Mouse (Mus musculus) heart, postnatal 10 days (tissue): ENCODE results near the gene Picalm. TPM values are rescaled to one million over a fixed set of nuclear protein-coding genes. Genes with fewer than 3 reads are reported as not detected.

Source experiments
- DNase-seq, 2 experiments: peaks; one replicate each; pipeline ENCODE4 v3.0.0; 2021
- intact Hi-C: fragments of 180-260 bp; cut with DNase I; formaldehyde crosslinking; loops from one replicate; pipeline ENCODE4 v1.15.1; 2025
- total RNA-seq, 2 experiments: library from RNA; stranded (reverse); gene quantifications; 2 replicates each; pipeline ENCODE4 v1.2.3; 2021

The Picalm gene
- total RNA-seq, result 100 to 1,000 TPM; 218 to 284 TPM

DNA sequence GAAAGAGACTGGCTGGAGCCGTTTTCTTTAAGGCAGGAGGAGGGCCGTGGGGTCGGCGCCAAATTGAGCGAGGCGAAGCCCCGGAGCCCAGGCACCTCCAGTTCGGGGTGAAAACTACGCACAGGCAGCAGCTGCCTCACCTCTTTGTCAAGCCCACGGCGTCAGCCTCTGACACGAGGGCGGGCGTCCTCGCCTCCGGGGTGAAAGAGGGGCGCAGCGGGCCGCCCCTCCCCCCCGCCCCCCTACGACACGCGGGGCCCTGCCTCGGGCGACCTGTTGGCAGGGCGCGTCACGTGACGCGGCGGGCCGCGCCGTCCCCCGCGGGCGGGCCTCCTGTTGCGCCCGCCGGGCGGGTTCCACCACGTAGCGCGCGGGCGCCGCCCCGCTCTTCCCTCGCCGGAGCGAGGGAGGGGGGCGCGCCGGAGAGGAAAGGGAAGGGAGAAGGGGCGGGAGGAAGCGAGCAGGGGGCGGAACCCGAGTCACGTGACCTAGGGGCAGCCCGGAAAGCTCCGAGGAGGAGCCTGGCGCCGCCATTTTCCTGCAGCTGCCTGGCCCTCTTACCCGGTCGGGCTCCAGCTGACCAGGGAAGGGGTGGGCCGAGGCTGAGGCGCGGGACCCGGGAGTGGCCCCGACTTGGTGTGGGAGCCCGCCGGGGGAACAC, at the start of gene Picalm:
TSS of gene Picalm (plus strand) at position 482 of the 661 bp plus-strand sequence.
- intact Hi-C loops, result loop anchor here (1.0 to 2.0 kb wide), 4 partner anchors 17 to 107 kb away; no protein-coding TSS in a partner anchor
- DNase-seq, result peak; percentile 99

DNA sequence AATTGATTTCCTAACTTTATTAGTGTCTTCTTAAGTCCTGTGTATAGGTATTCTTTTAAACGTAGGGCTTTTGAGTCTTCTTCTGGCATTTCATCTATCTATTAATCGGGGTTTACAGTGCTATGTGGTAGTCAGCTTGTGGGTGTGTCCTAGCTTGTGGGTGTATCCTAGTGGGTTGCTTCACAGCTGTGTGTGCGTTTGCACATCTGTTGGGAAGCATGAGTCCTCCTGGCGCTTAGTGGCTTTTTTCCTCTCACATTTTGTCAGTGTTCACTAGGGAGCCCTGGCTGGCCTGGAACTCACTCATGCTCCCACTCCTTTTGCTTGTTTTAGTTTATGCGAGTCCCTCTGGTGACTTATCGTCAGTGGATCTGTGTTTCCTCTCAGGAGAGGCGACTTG, 46.2 kb upstream of the Picalm start:
- DNase-seq, result peak in 1 of 2 experiments; percentile 26

DNA sequence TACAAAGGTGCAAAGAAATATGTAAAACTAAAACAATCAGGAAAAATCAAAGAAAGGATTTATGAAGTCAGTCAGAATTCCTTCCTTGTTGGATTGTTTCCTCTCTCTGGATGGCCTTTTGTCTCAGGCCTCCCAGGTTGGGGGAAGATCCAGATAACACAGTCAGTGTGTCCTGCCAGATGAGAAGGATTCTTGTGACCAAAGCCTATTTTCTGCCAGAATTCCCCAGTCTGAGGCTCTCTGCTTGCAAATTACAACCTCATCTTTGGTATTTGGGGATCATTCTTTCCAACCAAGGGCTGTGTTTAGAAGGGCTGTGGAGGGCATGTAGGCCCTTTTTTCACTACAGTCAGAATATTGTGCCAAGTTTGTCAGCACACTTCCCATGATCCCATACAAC, 45.5 kb upstream of the Picalm start:
- intact Hi-C loops, result no loop called here

More for the DNA sequence above, 46.2 kb upstream of the Picalm start:
- intact Hi-C loops, result no loop called here

DNA sequence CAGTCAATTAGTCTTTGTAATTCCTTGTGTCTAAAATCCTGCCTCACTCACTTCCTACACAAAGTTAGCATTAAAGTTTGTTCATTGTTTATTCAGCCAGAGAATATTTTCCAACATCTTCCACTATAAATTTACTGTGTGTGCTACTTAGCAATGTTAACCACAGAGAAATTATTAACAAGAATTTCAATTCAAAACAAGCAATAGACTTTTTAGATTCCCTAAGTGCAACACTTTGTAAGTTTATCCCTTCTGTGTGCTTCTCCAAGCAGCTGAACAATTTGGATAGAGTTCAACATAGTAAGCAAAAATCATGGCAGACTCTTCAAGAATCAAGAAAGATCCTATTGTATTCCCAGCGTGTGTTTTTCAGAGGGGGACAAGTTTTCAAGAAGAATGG, 44.3 kb upstream of the Picalm start:
- DNase-seq, result no peak
- intact Hi-C loops, result no loop called here

More for the DNA sequence above, 45.5 kb upstream of the Picalm start:
- DNase-seq, result peak; percentile 25

DNA sequence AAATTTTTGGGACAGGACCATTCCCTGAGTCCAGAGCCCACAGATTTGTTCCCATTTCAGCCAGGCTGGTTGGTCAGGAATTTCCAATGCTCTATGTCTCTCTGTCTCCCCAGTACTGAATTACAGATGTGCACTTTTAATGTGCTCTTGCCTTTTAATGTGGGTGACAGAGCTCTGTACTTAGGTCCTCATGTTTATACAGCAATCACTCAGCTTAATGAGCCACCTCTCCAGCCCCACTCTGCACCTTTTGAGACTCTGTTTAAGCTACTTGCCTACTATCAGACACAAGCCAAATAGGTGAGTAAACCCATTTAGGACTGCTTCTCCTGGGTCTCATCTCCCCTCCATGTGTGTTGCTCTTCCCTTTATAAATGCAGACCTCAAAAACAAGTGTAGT, 43.2 kb upstream of the Picalm start:
- DNase-seq, result no peak
- intact Hi-C loops, result no loop called here

DNA sequence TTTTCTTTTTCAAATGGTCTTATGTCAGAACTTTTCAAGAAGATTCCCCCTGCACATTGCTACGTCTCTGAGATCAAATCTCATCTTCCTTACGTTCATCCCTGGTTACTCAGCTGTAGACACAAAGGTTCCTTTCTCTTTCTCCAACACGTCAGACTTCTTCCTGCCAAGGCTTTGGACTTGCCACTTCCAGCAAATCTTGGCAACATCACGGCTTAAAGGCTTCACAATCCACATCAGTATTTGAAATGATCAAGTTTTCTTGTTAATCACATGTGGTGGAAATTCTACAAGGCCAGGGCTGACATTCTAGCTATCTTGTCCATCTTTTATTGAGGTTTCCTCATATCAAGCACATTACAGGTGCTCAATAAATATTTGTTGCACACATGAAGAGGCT, 39.0 kb upstream of the Picalm start:
- DNase-seq, result peak; percentile 26 to 30
- intact Hi-C loops, result no loop called here

DNA sequence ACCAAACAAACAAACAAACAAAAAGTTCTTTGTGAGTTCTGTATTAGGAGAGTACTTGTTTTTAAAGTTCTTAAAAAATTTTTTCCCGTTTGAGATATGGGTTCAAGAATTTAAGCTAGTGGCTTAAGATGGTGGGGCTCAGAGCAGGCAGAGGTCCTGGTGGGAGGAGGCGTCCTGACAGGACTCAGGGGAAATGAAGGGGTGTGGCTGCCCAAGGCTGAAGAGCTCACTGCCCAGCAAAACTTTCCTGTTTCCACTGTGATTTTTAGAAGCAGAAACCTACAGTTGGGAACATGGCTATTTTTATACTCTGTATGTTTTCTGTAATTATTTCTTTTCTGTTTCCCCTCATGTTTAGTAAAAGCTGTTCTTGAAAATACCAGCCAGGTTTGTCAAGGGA, 38.3 kb upstream of the Picalm start:
- DNase-seq, result peak; percentile 38 to 39
- intact Hi-C loops, result no loop called here

DNA sequence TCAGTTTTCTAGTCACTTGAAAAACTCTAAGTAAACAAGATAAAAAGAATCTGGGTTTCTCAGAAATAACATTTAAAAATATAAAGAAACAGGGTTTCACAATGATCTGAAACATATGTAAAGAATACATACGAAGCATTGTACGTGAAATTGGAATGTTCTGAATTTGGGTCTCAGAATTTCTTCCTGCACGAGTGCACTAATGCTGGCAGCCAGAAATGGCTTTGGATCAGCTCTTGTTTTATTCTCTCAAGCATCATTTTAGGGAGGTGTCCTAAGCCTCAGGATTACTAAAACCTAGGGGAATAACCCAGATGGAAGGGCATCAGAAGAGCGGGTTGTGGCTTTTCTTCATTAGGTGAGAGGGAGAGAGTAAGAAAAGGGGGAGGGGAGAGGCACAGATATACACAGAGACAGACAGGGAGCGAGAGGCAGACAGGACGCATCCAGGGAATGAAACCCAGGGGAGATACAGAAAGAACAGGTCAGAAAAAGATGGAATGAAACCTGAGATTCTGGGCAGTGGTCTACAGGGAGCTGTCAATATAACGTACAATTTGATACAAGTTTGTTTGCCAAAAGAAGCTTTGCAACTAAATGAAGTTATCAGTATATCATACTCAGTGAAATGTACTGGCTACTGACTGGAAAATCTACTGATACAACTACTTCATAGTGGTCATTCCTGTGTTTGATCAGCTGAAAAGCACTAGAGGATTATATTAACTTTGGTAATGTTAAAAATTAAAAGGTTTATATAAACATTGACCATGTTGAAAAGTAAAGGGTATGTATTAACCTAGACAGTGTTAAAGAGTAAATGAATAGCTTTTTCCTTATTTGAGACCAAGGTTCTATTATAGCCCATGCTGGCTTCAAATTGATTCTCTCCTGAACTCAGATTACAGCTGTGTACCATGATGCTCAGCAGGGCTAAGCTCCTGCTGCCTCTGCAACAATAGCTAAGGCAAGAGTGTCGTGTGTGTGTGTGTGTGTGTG, 37.3 kb upstream of the Picalm start:
- intact Hi-C loops, result no loop called here
- DNase-seq, result no peak

DNA sequence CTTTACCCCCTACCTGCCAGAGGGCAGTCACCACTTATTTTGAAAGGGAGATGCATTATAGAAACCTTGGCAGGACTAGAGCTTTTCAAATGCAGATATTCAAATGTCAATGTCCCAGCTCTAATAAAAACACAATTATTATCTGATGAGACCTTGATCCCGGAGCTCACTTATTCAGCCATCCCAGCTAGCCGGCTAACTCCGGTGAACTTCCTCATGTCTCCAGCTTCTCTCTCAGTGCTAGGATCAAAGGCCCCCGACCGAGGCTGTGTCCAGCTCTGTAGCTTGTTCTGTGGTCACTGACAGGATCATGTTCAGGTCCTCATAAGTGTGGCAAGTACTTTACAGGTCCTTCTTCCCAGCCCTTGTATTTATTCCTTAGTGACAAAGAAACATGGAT, 34.9 kb upstream of the Picalm start:
- intact Hi-C loops, result no loop called here

DNA sequence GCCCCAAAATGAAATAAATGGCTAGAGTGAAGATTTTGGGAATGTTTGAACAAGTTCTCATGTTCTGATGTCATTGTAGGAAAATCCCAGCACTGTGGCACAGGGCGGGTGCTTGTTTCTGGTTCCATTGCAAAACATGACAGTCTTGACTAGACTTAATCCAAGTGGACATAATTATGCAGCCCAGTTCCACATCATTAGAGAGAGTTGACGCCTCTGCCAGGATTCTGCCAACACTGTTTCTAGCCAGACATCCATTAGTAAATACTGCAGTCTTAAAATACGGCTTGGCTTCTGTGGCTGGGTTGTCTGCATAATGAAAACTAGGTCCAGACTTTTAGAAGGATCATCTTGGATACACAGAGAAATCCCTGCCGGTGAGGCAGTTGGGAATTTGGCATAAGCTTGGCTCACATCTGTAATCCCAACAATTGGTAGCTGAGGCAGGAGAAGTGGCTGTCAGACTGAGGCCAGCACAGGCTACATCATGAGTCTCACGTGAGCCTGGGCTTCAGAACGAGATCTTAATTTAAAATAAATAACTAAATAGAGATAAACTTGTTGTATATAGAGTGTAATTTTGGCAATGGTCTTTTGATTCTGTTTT, 34.1 kb upstream of the Picalm start:
- intact Hi-C loops, result no loop called here
- peak; percentile 21 to 37 for DNase-seq

More for the DNA sequence above, 34.9 kb upstream of the Picalm start:
- DNase-seq, result no peak

DNA sequence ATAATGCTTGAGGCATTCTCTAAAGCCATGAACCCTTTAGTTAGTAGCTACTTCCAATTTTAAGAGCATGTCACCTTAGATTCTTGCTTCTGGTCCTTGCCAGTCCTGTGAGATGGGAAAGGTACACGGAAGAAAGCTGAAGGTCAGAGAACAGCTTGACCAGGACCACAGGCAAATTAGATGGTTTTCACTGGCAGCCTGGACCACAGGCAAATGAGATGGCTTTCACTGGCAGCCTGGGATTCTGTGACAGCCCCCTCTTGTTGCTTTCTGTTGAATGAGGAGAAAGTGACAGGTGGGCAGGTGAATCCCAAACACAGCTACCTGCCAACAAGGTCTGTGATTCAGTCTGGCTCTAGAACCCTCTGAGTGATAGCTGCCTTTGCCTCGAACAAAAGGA, 33.4 kb upstream of the Picalm start:
- intact Hi-C loops, result no loop called here
- DNase-seq, result no peak

DNA sequence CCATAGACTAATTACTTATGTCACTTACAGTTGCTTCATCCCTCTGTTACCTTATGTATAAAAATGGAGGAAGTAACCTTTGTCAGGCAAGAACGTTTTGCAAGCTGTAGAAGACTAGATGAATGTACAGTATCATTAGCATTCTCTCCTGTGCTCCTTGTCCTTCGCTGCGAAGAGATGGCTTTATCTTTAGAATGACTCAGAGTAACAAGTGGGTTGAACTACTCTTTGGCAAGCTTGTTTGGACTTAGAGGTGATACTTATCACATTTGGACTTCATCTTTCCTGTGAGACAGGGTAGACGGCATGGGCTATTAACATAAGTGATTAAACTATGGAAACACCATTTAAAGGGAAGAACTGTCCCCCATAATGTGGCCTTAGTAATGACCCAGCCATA, 31.8 kb upstream of the Picalm start:
- intact Hi-C loops, result no loop called here
- no peak for DNase-seq

DNA sequence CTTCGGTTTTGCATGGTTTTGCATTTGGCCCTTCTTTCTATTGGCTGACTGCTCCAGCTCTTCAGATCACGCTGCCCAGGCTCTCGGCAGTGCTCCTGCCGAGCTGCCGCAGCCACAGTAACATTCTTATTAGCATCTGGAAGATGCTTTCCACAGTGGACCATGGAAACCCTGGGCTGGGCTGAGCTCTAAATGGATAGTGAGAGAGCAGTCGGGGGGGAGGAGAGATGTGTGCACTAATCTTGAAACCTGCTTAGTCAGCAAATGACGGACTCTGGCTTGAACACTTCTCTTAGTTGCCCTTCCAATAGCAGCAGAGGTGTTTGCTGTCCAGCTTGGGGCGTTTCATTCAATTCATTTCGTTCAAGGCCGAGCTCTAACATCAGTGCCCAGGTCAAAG, 30.8 kb upstream of the Picalm start:
- intact Hi-C loops, result no loop called here
- DNase-seq, result no peak

DNA sequence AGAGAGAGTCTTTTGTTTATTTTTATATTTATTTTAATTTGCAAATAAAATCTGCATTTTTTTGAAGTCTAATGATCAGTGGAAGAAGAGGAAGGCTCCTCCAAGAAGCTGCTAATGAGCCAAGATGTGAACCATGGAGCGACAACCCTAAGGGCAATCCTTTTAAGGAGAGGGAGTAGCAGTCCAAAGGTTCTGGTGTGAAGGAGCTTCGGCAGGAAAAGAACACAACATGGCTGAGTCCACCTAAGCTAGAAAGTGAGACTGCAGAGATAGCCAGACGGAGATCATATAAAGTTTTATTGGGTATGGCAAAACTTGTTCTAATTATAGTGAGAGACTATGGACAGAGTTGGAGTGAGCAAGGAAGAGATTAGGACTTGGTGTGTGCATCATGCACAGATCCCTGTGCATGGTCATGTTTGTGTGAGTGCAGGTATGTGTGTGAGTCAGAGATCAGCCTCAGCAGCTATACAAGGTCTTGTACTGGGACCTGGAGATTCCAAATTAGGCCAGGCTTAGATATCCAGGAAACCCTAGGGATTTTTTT, 29.3 kb upstream of the Picalm start:
- intact Hi-C loops, result no loop called here
- DNase-seq, result no peak

DNA sequence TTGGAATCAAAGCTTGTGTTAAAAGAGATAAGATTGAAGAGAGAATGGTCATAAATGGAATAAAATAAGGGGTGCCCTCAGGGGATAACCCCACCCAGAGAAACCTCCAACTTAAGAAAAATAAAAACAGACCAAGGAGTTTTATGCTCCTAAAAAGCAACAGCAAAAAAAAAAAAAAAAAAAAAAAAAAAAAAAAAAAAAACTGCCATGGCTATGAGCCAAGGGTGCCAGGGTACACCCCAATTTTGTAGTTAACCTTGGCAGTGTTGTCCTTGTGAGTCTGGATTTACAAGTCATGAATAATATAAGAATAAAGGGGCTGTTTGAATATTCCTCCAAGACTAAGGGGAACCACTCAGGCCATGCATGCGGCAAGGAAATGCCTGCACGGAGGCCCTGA, 13.9 kb upstream of the Picalm start:
- no peak for DNase-seq
- intact Hi-C loops, result no loop called here

DNA sequence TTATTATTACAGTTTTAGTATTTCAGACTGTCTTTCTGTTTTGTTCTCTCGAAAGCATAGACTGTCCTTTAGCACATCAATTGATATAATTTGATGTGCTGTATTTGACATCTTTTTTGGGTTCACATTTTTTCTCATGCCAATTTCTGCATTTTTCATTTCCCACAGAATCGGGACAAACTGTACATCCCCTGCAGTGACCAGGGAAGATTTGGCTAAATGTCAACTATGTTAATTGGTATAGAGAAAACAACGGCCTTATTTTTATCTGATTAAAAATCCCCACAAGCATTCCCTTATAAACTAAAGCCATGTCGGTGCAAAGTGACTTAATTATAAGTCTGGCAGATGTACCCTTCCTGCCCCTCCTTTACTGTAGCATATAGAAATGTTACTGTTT, 9.9 kb upstream of the Picalm start:
- DNase-seq, result no peak
- intact Hi-C loops, result loop anchor here (5.0 kb wide), 1 partner anchor 43 kb away; no protein-coding TSS in a partner anchor

DNA sequence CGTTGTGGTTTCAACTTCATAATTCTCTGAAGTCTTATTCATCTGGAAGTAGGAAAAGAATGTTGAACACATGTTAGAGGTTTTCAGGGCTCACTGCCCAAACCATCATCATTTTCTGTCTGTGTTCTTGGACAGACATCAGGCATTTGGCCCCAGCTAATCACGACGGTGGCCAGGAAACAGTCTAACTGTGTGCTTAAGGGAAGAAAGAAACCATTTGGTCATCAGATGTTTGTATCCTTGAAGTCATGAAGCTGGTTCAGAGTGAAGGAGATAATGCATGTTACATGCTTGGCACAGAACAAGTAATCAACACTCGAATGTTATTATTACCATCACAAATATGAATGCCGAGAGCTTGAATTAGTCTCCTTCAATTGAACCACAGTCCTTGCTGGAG, 5.0 kb upstream of the Picalm start:
- intact Hi-C loops, result loop anchor here (5.0 kb wide), 1 partner anchor 48 kb away; no protein-coding TSS in a partner anchor
- DNase-seq, result peak; percentile 85 to 86

DNA sequence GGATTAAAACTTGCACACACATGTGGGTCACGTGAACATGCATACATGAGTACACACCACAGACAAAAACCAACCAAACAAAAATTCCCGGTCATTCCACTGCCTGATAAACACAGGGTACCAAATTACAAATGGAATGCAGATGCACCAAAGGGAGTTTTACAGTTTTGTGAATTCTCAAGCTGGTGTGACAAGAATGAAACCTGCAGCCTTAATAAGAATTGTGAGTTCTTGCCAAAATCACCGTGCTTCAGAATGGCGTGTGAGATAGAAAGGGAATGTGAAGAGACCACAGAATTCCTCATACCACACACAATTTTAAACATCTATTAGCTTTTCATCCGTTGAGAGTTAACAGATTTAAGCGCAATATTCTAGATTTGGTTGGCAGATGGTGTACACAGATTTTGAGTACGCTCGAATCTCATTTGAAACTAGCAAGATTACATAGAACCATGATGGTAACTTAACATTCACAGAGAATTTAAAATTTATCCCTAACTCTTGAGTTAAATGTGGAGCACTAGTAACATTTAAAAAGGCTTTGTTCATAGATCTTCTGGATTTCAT, 1.3 kb upstream of the Picalm start:
- intact Hi-C loops, result loop anchor here (1.0 kb wide), 2 partner anchors 60 to 98 kb away; no protein-coding TSS in a partner anchor
- DNase-seq, result peak in 1 of 2 experiments; percentile 34

DNA sequence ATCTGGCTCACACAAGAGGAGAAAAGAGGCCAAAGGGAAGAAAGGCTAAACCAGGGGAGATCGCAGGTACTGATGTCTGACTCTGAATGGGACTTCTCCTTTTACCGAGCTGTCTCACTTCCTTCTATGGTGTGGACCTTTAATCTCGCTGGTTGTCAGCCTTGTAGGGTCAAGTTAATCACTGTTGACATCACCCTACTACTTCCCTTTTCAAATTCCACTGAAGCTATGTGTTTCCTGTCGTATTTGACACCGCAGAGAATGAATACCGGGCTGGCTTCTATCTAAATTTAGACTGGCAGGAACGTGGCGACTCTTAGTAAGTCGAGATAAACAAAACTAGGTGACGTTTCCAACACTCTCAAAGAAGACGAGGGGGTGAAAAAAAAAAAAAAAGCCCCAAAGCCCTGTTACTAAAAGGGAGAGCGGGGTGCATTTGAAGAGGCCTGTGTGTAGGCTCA, 712 bp upstream of the Picalm start:
- intact Hi-C loops, result loop anchor here (1.0 kb wide), 2 partner anchors 61 to 99 kb away; no protein-coding TSS in a partner anchor
- DNase-seq, result peak; percentile 76 to 87
